Mouse (Mus musculus) left cerebral cortex, postnatal 25 days (tissue): ENCODE measurements around the gene Ahcyl1. TPM values are rescaled to one million over a fixed set of nuclear protein-coding genes. Genes with fewer than 3 reads are reported as not detected.
"Not testable (repeated sequence)": the region's sequence is repeated elsewhere in the genome, so short reads cannot be mapped to it uniquely, and the experiment has no call there.

Experiments used
- DNase-seq, 2 experiments: peaks; one replicate each; pipeline ENCODE4 v3.0.0; 2022; ENCODE audit warnings: low spot score in 2 of 2, mixed read lengths in 1 of 2
- intact Hi-C: fragments of 180-260 bp; cut with DNase I; formaldehyde crosslinking; loops from one replicate; pipeline ENCODE4 v1.15.1; 2025
- total RNA-seq, 2 experiments: library from RNA; stranded (reverse); gene quantifications; 2 replicates each; pipeline ENCODE4 v1.2.3; 2021

The Ahcyl1 gene
- total RNA-seq, 2 experiments from 2014 or later = 324 to 332 TPM

DNA sequence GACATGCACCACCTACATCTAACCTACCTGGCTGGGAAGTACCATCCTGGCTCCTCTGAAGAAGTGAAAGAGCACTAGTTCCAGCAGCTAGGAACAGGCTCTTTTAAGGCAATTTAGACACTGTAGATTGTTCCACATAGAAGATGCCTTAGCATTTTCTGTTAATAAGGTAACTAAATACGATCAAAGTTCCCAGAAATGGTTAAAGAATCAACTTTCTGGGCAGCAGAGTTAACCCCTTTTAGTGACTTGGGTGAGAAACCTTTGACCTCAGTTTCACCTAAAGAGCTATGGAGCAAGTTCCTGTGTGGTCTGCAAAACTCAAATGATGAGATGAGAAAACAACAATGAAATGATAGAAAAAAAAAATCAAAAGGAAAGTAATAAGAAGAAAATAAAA, 31.7 kb downstream of the Ahcyl1 start:
- intact Hi-C loops = no loop called here

DNA sequence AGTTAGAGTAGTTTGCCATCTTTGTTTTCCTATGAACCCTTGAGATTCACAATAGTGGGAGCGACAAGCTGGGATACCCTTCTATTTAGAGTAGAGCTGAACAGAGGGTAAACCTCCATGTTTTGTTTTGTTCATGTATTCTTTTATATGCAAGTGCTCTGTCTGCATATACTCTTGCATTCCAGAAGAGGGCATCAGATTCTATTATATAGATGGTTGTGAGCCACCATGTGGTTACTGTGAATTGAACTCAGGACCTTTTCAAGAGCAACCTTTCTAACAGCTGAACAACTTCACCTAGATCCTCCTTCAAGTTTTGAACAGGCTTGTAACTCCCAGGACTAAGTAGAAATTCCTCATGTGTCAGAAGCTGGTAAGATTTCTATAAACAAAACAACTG, 37.4 kb downstream of the Ahcyl1 start:
- no peak for DNase-seq
- intact Hi-C loops = no loop called here

More for the DNA sequence above, 31.7 kb downstream of the Ahcyl1 start:
- DNase-seq = no peak

DNA sequence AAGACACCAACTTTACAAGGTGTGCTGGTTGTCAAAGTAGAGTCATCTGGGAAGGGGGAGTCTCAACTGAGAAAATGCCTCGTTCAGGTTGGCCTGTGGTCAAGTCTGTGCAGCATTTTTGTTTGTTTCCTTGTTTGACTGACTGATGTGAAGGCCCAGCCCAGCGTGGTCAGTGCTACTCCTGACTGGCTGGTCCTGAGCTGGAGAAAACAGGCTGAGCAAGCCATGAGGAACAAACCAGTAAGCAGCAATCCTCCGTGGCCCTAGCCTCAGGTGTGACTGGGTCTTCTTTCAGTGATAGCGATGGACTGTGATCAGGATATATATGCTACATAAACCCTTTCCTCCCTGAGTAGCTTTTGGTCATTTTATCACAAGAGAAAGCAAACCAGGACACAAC, 39.5 kb downstream of the Ahcyl1 start:
- intact Hi-C loops = no loop called here
- DNase-seq = no peak

DNA sequence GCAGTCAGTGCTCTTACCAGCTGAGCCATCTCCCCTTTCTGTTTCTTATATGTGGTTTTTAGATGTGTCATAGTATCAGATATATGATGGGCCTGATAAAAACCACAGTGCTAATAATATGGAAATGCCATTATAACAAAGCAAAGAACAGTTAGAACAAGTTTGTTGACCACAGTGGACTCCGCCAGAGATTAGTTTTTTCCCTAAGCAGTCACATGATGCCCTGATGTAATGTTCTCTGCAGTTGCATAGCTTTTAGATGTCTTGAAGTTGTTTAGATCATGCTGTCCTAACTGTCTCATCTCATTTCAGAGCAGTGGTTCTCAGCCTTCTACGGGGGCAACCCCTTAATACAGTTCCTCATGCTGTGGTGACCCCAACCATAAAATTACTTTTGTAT, 40.2 kb downstream of the Ahcyl1 start:
- intact Hi-C loops = no loop called here
- no peak for DNase-seq

DNA sequence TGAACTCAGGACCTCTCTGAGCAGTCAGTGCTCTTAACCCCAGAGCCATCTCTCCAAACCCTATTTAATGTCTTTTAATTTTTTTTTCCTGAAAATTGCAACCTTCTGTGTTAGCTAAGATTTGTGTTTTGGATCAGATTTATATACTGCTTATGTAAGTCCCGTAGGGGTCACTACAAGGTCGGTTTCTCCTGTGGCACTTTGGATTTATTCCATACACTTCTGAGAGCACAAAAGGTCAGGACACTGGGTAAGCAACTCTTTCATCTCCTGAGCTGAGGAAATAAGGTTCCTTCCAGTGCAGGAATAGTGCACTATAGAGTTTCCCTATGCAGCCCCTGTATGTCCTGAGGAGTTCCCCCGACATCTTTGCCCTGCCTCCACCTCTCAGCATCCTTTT, 40.9 kb downstream of the Ahcyl1 start:
- DNase-seq = no peak
- intact Hi-C loops = no loop called here

DNA sequence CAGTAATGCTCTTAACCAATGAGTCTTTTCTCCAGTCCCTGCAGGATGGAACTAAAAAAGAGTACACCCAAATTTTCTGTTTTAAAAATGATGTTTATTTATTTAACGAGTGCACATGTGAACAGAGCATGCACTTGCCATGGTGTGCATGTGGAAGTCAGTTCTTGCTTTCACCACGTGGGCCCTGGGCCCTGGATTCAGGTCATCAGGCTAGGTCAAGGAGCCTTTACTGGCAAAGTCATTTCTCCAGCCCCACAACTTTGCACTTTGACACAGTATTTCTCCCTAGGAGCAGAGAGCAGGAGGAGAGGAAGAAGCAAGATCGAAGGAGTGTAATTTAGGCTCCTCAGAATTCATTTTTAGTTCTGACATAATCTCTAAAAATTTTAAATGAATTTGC, 41.5 kb downstream of the Ahcyl1 start:
- intact Hi-C loops = no loop called here
- DNase-seq = no peak

DNA sequence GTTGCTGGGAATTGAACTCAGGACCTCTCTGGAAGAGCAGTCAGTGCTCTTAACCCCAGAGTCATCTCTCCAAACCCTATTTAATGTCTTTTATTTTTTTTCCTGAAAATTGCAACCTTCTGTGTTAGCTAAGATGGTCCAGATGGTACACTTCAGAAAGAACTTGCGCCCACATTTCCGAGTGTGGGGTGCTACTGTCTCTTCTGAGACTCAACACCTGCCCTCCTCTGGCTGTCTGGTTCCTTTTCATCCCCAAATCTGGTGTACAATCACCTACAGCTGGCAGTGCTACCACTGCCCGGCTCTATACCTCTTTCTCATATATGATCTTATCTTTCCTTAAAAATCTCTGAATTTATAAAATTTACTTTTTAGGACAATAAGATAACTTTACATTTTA, 43.4 kb downstream of the Ahcyl1 start:
- intact Hi-C loops = no loop called here
- DNase-seq = peak in 1 of 2 experiments; percentile 46

DNA sequence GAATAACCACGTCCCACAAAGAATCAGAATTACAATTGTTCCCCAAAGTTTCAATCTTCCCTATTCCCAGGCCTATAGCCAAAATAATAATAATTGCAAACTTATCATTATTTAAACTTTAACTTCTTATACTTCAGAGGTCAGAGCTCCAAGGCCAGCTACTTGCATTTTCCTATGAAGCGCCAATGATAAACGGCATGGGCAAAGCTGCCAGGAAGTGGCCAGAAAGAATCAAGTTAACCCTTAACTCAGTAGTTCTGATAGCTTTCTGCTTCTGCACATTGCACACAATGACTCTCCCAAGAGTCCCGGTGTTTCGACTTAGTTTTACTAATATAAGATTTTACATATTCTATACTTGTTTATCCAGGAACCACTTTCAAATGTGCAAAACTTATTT, 46.1 kb downstream of the Ahcyl1 start:
- DNase-seq, intact Hi-C loops: not testable (repeated sequence)

DNA sequence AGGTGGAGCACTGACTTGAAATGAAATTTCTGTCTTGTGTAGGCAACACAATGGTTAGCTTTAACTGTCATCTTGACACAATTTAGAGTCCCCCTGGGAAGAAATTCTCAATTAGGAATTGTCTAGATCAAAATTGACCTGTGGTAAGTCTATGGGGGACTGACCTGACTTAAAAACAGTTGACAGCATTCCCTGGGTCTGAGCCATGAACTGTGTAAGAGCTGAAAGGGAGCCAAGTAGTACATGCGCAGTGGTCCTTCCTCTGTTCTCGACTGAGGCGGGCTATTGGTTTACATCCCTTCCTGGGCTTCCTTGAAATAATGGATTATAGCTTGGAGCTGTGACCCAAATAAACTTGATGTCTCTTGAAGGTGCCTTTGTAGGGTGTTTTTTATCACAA, 49.4 kb downstream of the Ahcyl1 start:
- intact Hi-C loops = no loop called here
- no peak for DNase-seq

DNA sequence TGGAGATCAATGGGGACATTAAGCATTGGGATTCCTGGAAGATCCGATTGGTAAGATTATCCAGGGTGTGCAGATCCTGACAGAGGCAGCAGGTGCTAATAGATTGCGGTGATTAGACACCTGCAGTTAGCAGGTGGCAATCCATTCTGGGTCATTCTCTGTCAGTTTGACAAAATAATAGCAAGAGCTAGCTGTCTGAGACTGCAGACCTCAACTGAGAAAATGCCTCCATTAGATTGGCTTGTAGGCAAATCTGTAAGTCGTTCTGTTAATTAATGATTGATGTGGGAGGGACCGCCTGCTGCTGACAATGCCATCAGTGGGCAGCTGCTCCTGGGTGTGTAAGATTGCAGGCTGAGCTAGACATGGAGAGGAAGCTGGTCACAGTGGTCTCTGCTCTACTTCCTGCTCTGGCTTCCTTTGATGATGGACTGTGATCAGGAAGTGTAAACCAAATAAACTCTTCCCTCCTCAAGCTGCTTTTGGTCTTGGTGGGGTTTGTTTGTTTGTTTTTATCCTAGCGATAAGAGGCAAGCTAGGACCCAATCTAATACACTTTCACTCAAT, 58.7 kb downstream of the Ahcyl1 start:
- intact Hi-C loops = no loop called here
- DNase-seq = no peak

DNA sequence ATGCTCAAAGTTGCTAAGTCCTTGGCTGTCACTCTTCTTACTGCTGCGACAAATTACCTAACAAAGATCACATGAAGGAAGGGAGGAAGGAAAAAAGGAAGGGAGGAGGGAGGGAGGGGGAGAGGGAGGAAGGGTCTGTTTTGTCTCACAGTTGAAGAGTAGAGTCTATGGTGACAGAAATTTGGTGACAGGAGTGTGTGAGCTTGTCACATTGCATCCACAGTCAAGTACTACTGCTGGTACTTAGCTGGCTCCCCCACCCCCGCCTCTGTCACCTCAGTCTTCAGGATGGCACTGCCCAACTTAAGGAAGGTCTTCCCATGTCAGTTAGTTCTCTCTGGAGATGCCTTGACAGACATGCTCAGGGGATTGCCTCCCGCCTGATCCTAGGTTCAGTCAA, 60.1 kb downstream of the Ahcyl1 start:
- intact Hi-C loops = no loop called here
- no peak for DNase-seq

DNA sequence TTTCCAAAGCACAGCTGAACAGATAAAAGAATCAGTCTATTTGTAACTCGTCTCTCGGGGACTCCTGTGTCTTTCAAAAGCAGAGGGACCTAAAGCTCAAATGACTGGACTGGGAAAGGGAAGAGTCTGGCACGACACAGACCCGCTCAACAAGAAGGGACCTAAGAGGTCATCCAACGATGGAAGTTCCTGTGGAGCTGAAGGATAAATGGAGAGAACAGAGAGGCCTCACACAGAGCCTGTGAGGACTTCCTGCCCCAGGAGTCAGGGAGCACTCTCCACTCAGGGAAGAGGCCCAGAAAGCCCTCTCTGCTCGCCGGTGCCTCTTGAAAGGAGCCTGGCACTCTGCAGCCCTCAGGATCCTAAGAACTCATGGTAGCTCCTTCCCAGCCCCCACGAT, 60.5 kb downstream of the Ahcyl1 start:
- no peak for DNase-seq
- intact Hi-C loops = no loop called here

DNA sequence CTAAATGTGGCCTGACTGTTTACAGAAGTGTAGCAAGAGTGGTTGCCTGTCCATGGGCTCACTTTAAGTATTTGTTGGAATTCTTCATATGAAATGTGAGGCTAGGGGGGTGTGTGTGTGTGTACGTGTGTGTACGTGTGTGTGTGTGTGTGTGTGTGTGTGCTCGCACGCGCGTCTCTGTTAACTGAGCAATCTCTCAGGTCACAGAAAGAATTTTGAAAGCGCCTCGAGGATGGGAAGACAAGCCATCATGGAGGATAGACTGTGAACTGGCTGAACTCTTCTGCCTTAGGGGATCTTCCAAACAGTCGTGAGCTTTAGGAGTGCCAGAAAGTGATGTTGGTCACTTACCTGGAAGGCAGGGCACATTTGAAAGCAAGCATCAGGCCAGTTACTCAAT, 62.5 kb downstream of the Ahcyl1 start:
- DNase-seq = no peak

DNA sequence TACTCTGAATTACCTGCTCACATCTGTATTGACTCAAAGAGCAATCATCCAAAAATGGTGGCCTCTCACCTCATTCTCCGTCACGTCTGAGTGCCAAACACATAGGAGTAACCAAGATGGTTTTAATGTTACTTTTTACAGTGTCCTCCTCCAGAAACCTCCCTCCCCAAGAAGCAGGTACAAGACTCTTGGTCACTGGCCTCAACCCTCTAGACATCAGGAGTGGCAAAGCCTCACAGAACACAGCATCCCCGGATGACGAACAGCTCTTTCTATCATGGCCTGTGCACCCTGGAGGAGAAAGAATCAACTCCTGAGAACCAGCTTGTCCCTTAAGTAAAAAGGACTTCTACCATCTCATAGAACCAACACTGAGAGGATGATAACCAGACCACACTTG, 63.6 kb downstream of the Ahcyl1 start:
- intact Hi-C loops = loop anchor here (5.0 kb wide), 1 partner anchor 50 kb away; no protein-coding TSS in a partner anchor
- DNase-seq = no peak

More for the DNA sequence above, 62.5 kb downstream of the Ahcyl1 start:
- intact Hi-C loops = loop anchor here (5.0 kb wide), 1 partner anchor 48 kb away; no protein-coding TSS in a partner anchor

DNA sequence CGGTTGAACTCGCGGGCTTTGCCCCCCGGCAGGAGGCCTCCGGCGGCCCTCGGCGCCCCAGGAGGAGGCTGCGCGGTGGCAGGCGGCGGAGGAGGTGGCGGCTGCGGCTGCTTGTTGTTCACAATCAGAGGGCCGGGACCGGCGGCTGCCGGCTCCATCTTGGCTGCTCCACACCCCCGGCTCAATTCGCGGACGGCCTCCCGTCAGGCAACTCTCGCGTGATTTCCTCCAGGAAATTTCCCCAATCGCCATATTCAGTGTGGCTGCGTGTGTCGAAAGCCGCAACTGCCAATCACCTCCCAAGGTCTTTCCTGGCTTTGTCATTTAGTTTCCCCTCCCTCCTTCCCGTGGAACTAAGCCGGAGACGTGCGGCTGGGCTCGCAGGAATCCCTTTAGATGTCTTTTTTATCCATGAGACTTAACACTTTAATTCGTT, 64.8 kb downstream of the Ahcyl1 start, which contains the start of gene Strip1:
Strip1 (minus strand) TSS at position 172 of the 436 bp plus-strand sequence.
- intact Hi-C loops = loop anchor here (5.0 kb wide), 1 partner anchor 51 kb away; no protein-coding TSS in a partner anchor
- peak; percentile 93 to 97 for DNase-seq

DNA sequence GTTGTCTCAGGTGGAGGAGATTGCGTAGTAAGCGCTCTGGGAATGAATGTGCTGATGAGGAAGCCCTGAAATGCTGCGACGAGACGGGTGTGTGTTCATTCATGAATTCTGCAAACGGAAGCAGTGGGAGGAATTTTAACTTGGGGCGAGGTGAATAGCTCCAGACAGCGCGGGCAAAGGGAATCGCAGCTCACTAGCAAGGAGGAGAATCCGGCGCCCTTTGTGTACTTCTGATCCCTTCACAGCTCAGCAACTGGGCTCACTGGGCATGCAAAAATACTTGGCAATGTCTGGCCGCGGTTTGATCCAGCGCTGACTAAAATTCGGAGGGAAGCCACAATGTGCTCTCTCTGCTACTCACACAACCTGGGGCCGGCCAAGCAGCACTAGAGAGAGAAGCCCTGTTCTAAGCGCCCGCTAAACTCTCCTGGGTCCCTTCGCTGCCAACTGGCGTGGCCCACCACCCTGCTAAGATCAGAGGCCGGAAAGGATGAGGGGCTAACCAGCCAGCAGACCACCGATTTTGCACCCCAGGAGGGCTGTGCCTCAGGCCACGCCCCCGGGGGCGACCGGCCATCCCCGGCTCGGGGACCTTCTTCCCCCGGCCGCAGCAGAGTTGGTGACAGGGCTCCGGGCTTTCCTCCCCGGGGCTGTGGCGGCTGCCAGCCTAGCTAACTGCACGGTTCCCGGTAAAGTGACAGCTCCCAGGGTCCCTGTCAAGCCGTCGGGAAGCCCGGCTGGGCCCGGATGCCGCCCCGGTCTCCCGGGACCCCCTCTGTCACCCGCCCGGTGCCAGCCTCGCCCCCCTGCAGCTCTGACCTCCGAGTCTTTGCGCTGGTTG, 65.5 kb downstream of the Ahcyl1 start, which contains the start of gene Gm10961:
Gm10961 (plus strand) TSS at position 641 of the 841 bp plus-strand sequence.
- intact Hi-C loops = loop anchor here (5.0 kb wide), 1 partner anchor 51 kb away; no protein-coding TSS in a partner anchor
- DNase-seq = peak; percentile 46 to 79

DNA sequence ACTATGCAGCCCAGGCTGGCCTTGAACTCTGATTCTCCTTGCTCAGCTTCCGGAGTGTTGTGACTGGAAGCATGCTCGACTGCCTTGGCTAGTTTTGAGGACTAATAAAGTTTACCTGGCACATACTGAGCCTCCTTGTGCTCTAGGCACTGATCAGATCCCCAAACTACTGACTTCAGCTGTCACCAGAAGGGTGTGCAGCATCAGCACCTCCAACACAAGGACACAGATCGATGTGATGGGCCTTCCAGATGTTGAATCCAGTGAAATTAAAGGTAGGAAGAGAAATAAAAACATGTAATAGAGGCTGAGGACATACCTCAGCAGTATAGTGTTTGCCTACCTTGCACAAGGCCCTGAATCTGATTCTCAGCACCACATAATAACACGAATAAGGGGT, 66.9 kb downstream of the Ahcyl1 start:
- DNase-seq = no peak
- intact Hi-C loops = no loop called here

DNA sequence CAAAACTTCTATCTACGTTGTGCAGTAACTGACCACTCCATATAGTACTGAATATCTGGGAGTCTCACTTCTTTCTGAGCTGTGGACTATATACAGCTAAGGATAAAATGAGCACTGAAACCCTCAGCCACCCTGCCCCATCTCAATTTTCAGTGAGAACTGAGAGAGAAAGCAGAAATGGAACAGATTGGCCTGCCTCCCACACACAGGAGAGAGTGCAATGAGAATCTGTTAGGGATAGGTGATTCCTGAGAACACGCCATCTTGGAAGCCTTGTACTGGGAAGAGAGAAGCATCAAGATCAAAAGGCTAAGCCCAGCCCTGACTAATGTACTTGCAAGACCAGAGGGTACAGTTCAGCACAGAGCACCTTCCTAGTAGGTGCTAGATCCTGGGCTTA, 67.8 kb downstream of the Ahcyl1 start:
- intact Hi-C loops = no loop called here
- peak; percentile 27 to 70 for DNase-seq

DNA sequence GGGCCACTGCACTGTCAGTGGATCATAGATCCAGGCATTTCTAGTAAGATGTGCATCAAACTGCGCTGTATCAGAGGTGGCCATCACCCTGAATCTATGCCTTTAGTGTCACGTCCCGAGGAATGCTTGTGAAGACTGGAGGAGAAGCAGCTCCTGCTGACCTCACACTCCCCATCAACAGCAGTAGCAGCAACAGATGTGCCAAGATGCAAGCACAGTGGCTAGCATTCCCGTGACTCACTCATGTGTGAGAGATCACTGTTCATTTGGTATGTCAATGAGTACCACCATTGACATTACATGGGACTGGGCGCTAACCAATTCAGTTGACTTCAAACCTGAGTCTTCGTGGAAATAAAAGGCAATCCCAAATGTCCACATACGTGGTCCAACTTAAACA, 68.7 kb downstream of the Ahcyl1 start:
- DNase-seq = no peak
- intact Hi-C loops = no loop called here

DNA sequence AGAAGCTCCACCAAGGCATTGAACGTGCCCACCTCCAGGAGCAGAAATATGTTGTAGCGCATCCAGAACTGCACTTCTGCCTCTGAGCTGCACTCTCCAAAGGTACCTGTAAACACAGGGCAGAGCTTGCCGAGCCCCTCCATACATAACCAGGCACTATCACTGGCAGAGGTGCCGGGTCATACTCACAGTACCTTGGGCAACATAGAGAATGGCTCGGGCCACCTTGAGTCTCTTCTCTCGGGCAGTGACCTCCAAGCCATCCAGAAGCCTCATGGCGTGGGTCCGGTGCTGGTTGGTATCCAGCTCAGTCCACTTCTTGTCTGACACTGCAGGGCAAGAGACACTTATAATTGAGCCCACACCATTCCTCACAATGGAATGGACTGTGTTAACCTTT, 69.6 kb downstream of the Ahcyl1 start:
- intact Hi-C loops = no loop called here
- no peak for DNase-seq

DNA sequence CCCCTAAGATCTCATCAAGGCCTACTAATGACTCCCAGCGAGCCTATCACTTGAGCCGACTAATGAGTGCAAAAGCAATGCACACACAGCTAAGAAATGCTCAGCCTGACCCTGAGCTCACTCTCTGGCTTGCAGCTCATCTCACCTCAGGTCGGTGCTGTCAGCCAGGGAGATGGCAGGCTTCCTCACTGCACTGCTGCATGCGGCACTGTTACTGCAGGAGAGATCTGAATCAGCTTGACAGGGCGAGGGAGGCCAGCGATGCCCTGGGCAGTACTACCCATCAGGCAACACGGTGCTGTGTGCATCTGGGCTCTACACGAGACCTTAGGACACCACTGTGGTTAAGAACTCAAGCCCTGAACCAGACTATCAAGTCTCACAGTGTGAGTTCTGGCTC, 70.8 kb downstream of the Ahcyl1 start:
- DNase-seq = no peak
- intact Hi-C loops = no loop called here
